Mouse (Mus musculus) hindbrain, embryonic 13.5 days (tissue): Measurements from ENCODE around the gene Hils1. TPM values are rescaled to one million over a fixed set of nuclear protein-coding genes. Genes with fewer than 3 reads are reported as not detected.

ENCODE experiments used
- ATAC-seq: fragments of 200-750 bp; cut with Nextera tagmentation; 2 replicates; pipeline ENCODE4 v1.8.0; 2017; ENCODE audit warnings: moderate TSS enrichment; ENCODE audit not compliant: low FRiP score
- H3K27ac ChIP-seq: fragments of 300-500 bp; sonication (generic); 2 replicates; pipeline ENCODE4 v1.5.1; 2015; ENCODE audit warnings: inconsistent platforms, mild to moderate bottlenecking, moderate library complexity
- H3K27me3 ChIP-seq: fragments of 300-500 bp; sonication (generic); 2 replicates; pipeline ENCODE4 v1.6.1; 2015; ENCODE audit warnings: mild to moderate bottlenecking, inconsistent platforms
- H3K36me3 ChIP-seq: fragments of 300-500 bp; sonication (generic); 2 replicates; pipeline ENCODE4 v1.6.1; 2015; ENCODE audit warnings: mild to moderate bottlenecking, inconsistent platforms
- H3K4me1 ChIP-seq: fragments of 300-500 bp; sonication (generic); replicated peaks from 2 replicates; pipeline ENCODE4 v1.6.1; 2015; ENCODE audit warnings: inconsistent platforms
- H3K4me2 ChIP-seq: fragments of 300-500 bp; sonication (generic); 2 replicates; pipeline ENCODE4 v1.6.1; 2015; ENCODE audit warnings: inconsistent platforms, mild to moderate bottlenecking, moderate library complexity
- H3K4me3 ChIP-seq: fragments of 300-500 bp; sonication (generic); 2 replicates; pipeline ENCODE4 v1.5.1; 2015; ENCODE audit warnings: mild to moderate bottlenecking, inconsistent platforms
- H3K9ac ChIP-seq: fragments of 300-500 bp; sonication (generic); 2 replicates; pipeline ENCODE4 v1.6.1; 2015; ENCODE audit warnings: mild to moderate bottlenecking, inconsistent platforms
- H3K9me3 ChIP-seq: fragments of 300-500 bp; sonication (generic); 2 replicates; pipeline ENCODE4 v1.6.1; 2016; ENCODE audit warnings: inconsistent platforms
- WGBS: fragments of 180-500 bp; shearing (Covaris S2); methylation state at CpG from one replicate; pipeline ENCODE4 v1.1.7; 2015; 5-methylcytosine and 5-hydroxymethylcytosine counted together
- polyA plus RNA-seq: library from polyadenylated mRNA; unstranded; fragments of >200 nt; fragmentation: Nextera tagmentation; extraction: Ambion mirVana; gene quantifications from 2 replicates; pipeline ENCODE4 v1.2.1, GENCODE M21; 2015

Hils1 gene
- polyA plus RNA-seq, 1 experiment from 2014 or later = not detected

DNA sequence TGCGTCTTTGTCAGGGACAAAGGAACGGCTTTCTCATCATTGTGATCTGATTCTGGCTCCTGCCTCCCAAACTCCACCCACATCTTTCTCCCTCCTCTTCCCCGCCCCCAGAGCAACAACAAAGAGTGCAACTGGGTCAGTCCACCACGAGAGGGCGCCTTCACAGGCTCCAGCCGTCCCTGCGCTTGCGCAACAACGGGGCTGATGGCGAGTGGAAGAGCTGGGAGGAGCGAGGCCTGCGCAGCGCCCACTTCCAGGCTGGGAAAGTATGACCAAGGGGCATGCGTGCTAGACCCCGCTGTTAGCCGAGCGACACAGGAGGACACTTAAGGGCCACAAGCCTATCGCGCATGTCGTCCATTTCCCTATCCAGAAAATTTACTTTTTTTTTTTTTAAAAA lies 11.6 kb downstream of the Hils1 start:
- Histone ChIP-seq H3K27me3 (no peaks in the 10 kb centered on the region), H3K9ac (peak overlapping the region; percentile 67), H3K4me3 (peak overlapping the region; percentile 25), H3K9me3 (no peaks in the 10 kb centered on the region), H3K27ac (peak overlapping the region; percentile 95), H3K36me3 (no peaks in the 10 kb centered on the region), H3K4me1 (peaks cover 19% of the 10 kb centered on the region), H3K4me2 (peak overlapping the region; percentile 47)
- peak; percentile 95 for ATAC-seq
- 1% methylated on average over 20 of the region's 20 CpGs for WGBS

- H3K9ac ChIP-seq = peak overlapping the region; percentile 67
- H3K4me3 ChIP-seq = peak overlapping the region; percentile 25
- peak; percentile 19; the same call in 1 of the 2 replicates for ATAC-seq
- H3K9me3 ChIP-seq = no peaks in the 10 kb centered on the region
- no peaks in the 10 kb centered on the region for H3K36me3 ChIP-seq
- H3K27ac ChIP-seq = peak overlapping the region; percentile 95
- H3K4me1 ChIP-seq = peaks cover 19% of the 10 kb centered on the region
- WGBS = 77% methylated on average over 11 of the region's 11 CpGs
- H3K27me3 ChIP-seq = no peaks in the 10 kb centered on the region
- peak overlapping the region; percentile 47 for H3K4me2 ChIP-seq
Measured at GRCm38 (mm10) chr11:94979462-94980179, 12.2 kb downstream of the Hils1 start.

GRCm38 (mm10) chr11:94985140-94985539 lies 17.7 kb downstream of the Hils1 start:
- Histone ChIP-seq H3K9me3 (no peaks in the 10 kb centered on the region), H3K27ac (no peak overlapping the region), H3K4me1 (peaks cover 28% of the 10 kb centered on the region), H3K27me3 (no peaks in the 10 kb centered on the region), H3K4me3 (no peak overlapping the region), H3K9ac (no peak overlapping the region), H3K36me3 (no peaks in the 10 kb centered on the region), H3K4me2 (no peak overlapping the region)
- WGBS = 47% methylated on average over 1 of the region's 1 CpGs
- ATAC-seq = no peak

DNA sequence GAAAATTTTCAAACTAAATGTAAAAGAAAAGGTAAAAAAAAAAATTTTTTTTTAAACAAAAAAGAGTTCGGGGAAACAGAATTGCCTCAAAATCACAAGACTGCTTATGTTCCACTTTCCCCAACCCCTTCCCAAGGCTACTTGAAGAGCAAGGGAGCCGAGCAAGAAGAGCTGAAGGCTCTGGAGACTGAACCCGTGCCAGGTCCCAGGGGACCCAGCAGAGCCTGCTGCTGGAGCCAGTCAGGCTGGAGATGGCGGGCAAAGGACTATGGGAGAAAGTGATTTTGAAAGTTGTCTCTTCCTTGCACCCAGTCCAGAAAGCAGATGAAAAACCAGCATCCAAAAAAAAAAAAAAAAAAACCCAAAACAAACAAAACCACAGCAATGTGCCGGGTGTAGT lies 18.4 kb downstream of the Hils1 start:
- H3K9me3 ChIP-seq = no peaks in the 10 kb centered on the region
- H3K36me3 ChIP-seq = no peaks in the 10 kb centered on the region
- WGBS = 78% methylated on average over 5 of the region's 5 CpGs
- no peak for ATAC-seq
- no peak overlapping the region for H3K4me2 ChIP-seq
- H3K27ac ChIP-seq = no peak overlapping the region
- H3K4me1 ChIP-seq = peaks cover 33% of the 10 kb centered on the region
- no peak overlapping the region for H3K9ac ChIP-seq
- H3K4me3 ChIP-seq = no peak overlapping the region
- no peaks in the 10 kb centered on the region for H3K27me3 ChIP-seq

- Histone ChIP-seq H3K9me3 (no peaks in the 10 kb centered on the region), H3K4me2 (no peak overlapping the region), H3K4me3 (no peak overlapping the region), H3K4me1 (peaks cover 33% of the 10 kb centered on the region), H3K27ac (no peak overlapping the region), H3K9ac (no peak overlapping the region), H3K36me3 (no peaks in the 10 kb centered on the region), H3K27me3 (no peaks in the 10 kb centered on the region)
- WGBS = 58% methylated on average over 2 of the region's 2 CpGs
- ATAC-seq = no peak
Measured at GRCm38 (mm10) chr11:94986435-94986834, 19.0 kb downstream of the Hils1 start.

DNA sequence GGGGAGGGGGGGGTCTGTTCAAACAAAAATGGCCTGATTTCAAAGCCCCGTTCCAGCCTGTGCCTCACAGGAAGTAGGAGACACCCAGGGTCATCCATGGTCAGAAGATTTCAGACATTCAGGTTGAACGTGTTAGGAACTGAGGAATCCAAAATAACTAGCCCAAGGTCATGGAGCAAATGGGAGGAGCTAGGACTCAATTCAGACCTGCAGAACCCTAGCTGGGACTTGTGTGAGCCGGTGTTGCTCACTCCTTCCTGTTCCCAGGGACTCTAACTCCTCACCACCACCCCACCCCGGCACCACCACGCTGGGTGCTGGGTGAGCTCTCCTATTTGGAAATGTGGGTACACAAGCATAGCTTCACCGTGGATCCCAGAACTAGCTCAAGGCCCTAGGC lies 19.9 kb downstream of the Hils1 start:
- Histone ChIP-seq H3K27ac (no peak overlapping the region), H3K9me3 (no peaks in the 10 kb centered on the region), H3K4me3 (no peak overlapping the region), H3K36me3 (no peaks in the 10 kb centered on the region), H3K27me3 (no peaks in the 10 kb centered on the region), H3K4me1 (peaks cover 38% of the 10 kb centered on the region), H3K9ac (no peak overlapping the region), H3K4me2 (no peak overlapping the region)
- ATAC-seq = no peak
- WGBS = 48% methylated on average over 6 of the region's 6 CpGs

GRCm38 (mm10) chr11:94987851-94988250 lies 20.5 kb downstream of the Hils1 start:
- Histone ChIP-seq H3K4me2 (no peak overlapping the region), H3K9me3 (no peaks in the 10 kb centered on the region), H3K27ac (no peak overlapping the region), H3K27me3 (no peaks in the 10 kb centered on the region), H3K4me1 (peaks cover 43% of the 10 kb centered on the region), H3K9ac (no peak overlapping the region), H3K36me3 (no peaks in the 10 kb centered on the region), H3K4me3 (no peak overlapping the region)
- ATAC-seq = no peak
- WGBS = 88% methylated on average over 8 of the region's 8 CpGs

GRCm38 (mm10) chr11:94988780-94989561 lies 21.6 kb downstream of the Hils1 start:
- Histone ChIP-seq H3K36me3 (no peaks in the 10 kb centered on the region), H3K9ac (peak overlapping the region; percentile 80), H3K27ac (peak overlapping the region; percentile 97), H3K4me3 (peak overlapping the region; percentile 97), H3K27me3 (no peaks in the 10 kb centered on the region), H3K4me1 (peaks cover 55% of the 10 kb centered on the region), H3K9me3 (no peaks in the 10 kb centered on the region), H3K4me2 (peak overlapping the region; percentile 100)
- ATAC-seq = no peak
- WGBS = 25% methylated on average over 10 of the region's 10 CpGs

GRCm38 (mm10) chr11:94989562-94990017 lies 22.2 kb downstream of the Hils1 start:
- 0% methylated on average over 12 of the region's 12 CpGs for WGBS
- peak overlapping the region; percentile 99 for H3K9ac ChIP-seq
- H3K4me3 ChIP-seq = peak overlapping the region; percentile 97
- ATAC-seq = peak; percentile 46
- peaks cover 61% of the 10 kb centered on the region for H3K4me1 ChIP-seq
- H3K27ac ChIP-seq = peak overlapping the region; percentile 97
- H3K36me3 ChIP-seq = no peaks in the 10 kb centered on the region
- H3K4me2 ChIP-seq = peak overlapping the region; percentile 100
- no peaks in the 10 kb centered on the region for H3K9me3 ChIP-seq
- H3K27me3 ChIP-seq = no peaks in the 10 kb centered on the region

- Histone ChIP-seq H3K4me1 (peaks cover 67% of the 10 kb centered on the region), H3K27me3 (no peaks in the 10 kb centered on the region), H3K4me2 (peak overlapping the region; percentile 100), H3K4me3 (peak overlapping the region; percentile 97), H3K9ac (peak overlapping the region; percentile 99), H3K9me3 (no peaks in the 10 kb centered on the region), H3K36me3 (no peaks in the 10 kb centered on the region; the same call in 1 of the 2 replicates), H3K27ac (peak overlapping the region; percentile 97)
- ATAC-seq = no peak
- 45% methylated on average over 6 of the region's 6 CpGs for WGBS
Measured at GRCm38 (mm10) chr11:94990102-94990748, 22.8 kb downstream of the Hils1 start.

GRCm38 (mm10) chr11:94990749-94991577 lies 23.6 kb downstream of the Hils1 start, which contains the start of gene Ppp1r9b:
Gene Ppp1r9b (plus strand): TSS chr11:94991035.
- H3K4me2 ChIP-seq = peak within 1 kb of the TSS; percentile 100
- ATAC-seq = peak; percentile 83
- H3K27ac ChIP-seq = peak within 1 kb of the TSS; percentile 97
- no peaks in the 10 kb centered on the region for H3K27me3 ChIP-seq
- H3K4me1 ChIP-seq = peaks cover 75% of the 10 kb centered on the region
- peaks cover under 1% of the 10 kb centered on the region; the same call in 1 of the 2 replicates for H3K36me3 ChIP-seq
- H3K9me3 ChIP-seq = no peaks in the 10 kb centered on the region
- H3K4me3 ChIP-seq = peak within 1 kb of the TSS; percentile 97
- WGBS = 0% methylated on average over 53 of the region's 69 CpGs
- peak within 1 kb of the TSS; percentile 99 for H3K9ac ChIP-seq
